Mouse (Mus musculus): Measurements from ENCODE around the gene Tex2. TPM values are rescaled to one million over a fixed set of nuclear protein-coding genes. Genes with fewer than 3 reads are reported as not detected.

Gene Tex2
- polyA plus RNA-seq, 1 experiment from 2014 or later: 12.0 TPM

Other genes with a start within 250 kb of the Tex2 start
- gene Prr29, start 248.0 kb downstream of the Tex2 start, polyA plus RNA-seq (2014; fragmentation: Nextera tagmentation; extraction: Ambion mirVana): 0.92 and 0.93 TPM in 2 replicates
- 42.2 and 44.3 TPM in 2 replicates for gene Icam2, start 225.3 kb downstream of the Tex2 start, polyA plus RNA-seq (2014; fragmentation: Nextera tagmentation; extraction: Ambion mirVana)
- gene Ern1, start 125.6 kb downstream of the Tex2 start, polyA plus RNA-seq (2014; fragmentation: Nextera tagmentation; extraction: Ambion mirVana): 5.9 and 7.0 TPM in 2 replicates
- gene Pecam1, start 137.2 kb upstream of the Tex2 start, polyA plus RNA-seq (2014; fragmentation: Nextera tagmentation; extraction: Ambion mirVana): 46.8 and 48.9 TPM in 2 replicates
- gene Milr1, start 137.8 kb upstream of the Tex2 start, polyA plus RNA-seq (2014; fragmentation: Nextera tagmentation; extraction: Ambion mirVana): 1.4 and 2.0 TPM in 2 replicates
- 9.8 and 10.2 TPM in 2 replicates for gene Polg2, start 166.1 kb upstream of the Tex2 start, polyA plus RNA-seq (2014; fragmentation: Nextera tagmentation; extraction: Ambion mirVana)
- 334 and 344 TPM in 2 replicates for gene Ddx5, start 175.8 kb upstream of the Tex2 start, polyA plus RNA-seq (2014; fragmentation: Nextera tagmentation; extraction: Ambion mirVana)
- 15.8 and 16.6 TPM in 2 replicates for gene Cep95, start 175.8 kb upstream of the Tex2 start, polyA plus RNA-seq (2014; fragmentation: Nextera tagmentation; extraction: Ambion mirVana)

All from embryonic facial prominence, embryonic 14.5 days (tissue).